Mouse (Mus musculus): ENCODE results near the gene Rad51. TPM values are rescaled to one million over a fixed set of nuclear protein-coding genes. Genes with fewer than 3 reads are reported as not detected.

Gene Rad51
- polyA plus RNA-seq, 1 experiment from 2014 or later, result 47.9 TPM

DNA sequence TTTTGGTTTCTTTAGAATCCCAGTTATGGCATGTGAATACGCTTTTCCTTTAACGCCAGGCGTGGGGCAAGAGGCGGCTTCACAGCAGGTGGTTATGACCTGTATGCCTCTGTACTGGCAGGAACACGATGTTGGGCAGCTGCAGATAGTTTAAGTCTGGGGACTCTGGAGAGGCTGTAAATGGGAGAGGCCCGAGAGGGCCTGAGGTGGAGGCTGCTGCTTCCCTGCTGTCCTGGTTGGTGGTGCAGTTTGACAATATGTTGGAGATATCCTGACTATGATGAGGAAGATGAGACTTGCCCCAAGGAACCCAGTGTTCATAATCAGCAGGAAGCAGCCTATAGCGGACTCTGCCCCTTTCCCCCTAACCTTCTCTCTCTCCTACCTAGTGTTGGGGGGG, 70.3 kb downstream of the Rad51 start:
- Histone ChIP-seq H3K9me3 (no peaks in the 10 kb centered on the region), H3K36me3 (peaks cover 65% of the 10 kb centered on the region), H3K27me3 (no peaks in the 10 kb centered on the region), H3K27ac (no peak overlapping the region), H3K4me1 (no peaks in the 10 kb centered on the region), H3K9ac (no peak overlapping the region), H3K4me3 (no peak overlapping the region), H3K4me2 (replicated peaks) (no peak overlapping the region)
- no peak for ATAC-seq (ENCODE audit: low FRiP score, low read depth)
- WGBS, result 46% methylated on average over 7 of the region's 7 CpGs

DNA sequence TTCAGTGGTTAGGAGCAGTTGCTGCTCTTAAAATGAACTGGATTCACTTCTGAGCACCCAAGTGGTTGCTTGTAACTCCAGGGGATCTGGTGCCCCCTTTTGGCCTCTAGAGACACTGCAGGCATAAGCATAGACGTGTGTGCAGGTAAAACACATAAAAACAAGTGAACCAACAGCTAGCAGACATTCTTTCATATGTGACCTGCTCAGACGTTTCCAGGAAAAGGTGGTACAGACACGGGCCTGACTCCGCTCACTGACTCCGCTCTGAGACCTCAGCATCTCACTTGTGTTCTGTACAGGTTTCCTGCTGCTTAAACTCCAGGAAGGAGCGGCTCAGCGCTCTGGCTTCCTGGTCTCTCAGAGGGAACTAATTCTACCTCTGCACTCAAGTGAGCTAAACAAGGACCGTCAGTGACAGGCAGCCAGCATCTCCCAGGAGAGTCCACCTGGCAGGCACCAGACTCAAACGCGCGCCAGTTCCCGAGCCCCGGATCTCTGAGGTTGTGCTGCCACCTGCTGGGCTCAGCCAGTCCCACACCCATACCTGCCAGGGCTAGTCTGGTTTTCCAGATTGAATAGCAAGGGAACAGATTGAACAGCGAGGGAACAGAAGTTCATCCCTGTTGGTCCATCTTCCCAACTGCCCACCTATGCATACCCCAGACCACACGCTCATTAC, 76.6 kb downstream of the Rad51 start:
- peaks cover 7% of the 10 kb centered on the region; the same call in 1 of the 2 replicates for H3K4me1 ChIP-seq
- H3K27me3 ChIP-seq, result no peaks in the 10 kb centered on the region
- no peaks in the 10 kb centered on the region for H3K9me3 ChIP-seq
- peak; percentile 83 for ATAC-seq (ENCODE audit: low FRiP score, low read depth)
- peak overlapping the region; percentile 37 for H3K4me3 ChIP-seq
- peaks cover 17% of the 10 kb centered on the region for H3K36me3 ChIP-seq
- peak overlapping the region; percentile 73 for H3K4me2 ChIP-seq (replicated peaks)
- no peak overlapping the region for H3K27ac ChIP-seq
- peak overlapping the region; percentile 48; the same call in 1 of the 2 replicates for H3K9ac ChIP-seq
- WGBS, result 3% methylated on average over 15 of the region's 15 CpGs

DNA sequence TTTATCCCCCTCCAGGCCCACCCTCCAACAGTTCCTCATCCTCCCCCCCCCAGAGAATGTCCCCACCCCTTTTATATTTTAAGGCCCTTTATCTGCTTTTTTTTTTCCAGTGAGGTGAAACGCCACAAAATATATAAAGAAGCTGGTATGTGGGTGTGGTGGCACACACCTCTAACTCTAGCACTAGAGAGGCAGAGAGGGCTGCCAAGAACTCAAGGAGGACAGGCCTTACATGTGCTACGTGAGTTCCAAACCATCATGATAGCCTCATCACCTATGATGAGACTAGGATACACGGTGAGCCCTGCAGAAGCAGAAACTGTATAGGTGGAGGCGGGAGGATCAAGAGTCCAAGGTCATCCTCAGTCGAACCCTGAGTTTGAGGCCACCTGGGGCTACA, 78.4 kb downstream of the Rad51 start:
- Histone ChIP-seq H3K4me2 (replicated peaks) (no peak overlapping the region), H3K36me3 (peaks cover 2% of the 10 kb centered on the region), H3K27me3 (no peaks in the 10 kb centered on the region), H3K27ac (no peak overlapping the region), H3K9ac (no peak overlapping the region), H3K9me3 (no peaks in the 10 kb centered on the region), H3K4me3 (no peak overlapping the region), H3K4me1 (peaks cover 12% of the 10 kb centered on the region)
- ATAC-seq (ENCODE audit: low FRiP score, low read depth), result no peak
- WGBS, result 87% methylated on average over 5 of the region's 5 CpGs

DNA sequence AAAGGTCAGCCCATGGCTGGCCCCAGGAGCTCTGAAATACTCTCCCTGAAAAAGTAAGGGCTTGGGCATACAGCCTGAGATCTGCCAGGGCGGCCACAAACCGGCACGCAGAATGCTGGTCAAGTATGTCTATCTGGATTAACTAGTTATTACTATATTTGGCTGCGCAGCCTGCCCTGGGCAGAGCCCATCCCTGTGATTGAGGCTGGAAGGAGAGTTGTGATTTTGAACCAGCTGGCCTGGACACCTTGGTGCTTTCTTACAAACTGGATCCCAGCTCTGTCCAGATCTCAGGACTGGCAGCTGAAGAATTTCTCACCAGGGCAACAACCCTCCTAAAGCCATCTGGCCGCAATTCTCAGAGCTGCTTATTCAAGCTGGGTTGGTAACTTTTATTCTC, 81.5 kb downstream of the Rad51 start:
- Histone ChIP-seq H3K9me3 (no peaks in the 10 kb centered on the region), H3K9ac (no peak overlapping the region), H3K27ac (no peak overlapping the region), H3K27me3 (no peaks in the 10 kb centered on the region), H3K4me1 (peaks cover 36% of the 10 kb centered on the region), H3K4me2 (replicated peaks) (no peak overlapping the region), H3K4me3 (no peak overlapping the region), H3K36me3 (no peaks in the 10 kb centered on the region)
- no peak for ATAC-seq (ENCODE audit: low FRiP score, low read depth)
- 79% methylated on average over 5 of the region's 5 CpGs for WGBS

DNA sequence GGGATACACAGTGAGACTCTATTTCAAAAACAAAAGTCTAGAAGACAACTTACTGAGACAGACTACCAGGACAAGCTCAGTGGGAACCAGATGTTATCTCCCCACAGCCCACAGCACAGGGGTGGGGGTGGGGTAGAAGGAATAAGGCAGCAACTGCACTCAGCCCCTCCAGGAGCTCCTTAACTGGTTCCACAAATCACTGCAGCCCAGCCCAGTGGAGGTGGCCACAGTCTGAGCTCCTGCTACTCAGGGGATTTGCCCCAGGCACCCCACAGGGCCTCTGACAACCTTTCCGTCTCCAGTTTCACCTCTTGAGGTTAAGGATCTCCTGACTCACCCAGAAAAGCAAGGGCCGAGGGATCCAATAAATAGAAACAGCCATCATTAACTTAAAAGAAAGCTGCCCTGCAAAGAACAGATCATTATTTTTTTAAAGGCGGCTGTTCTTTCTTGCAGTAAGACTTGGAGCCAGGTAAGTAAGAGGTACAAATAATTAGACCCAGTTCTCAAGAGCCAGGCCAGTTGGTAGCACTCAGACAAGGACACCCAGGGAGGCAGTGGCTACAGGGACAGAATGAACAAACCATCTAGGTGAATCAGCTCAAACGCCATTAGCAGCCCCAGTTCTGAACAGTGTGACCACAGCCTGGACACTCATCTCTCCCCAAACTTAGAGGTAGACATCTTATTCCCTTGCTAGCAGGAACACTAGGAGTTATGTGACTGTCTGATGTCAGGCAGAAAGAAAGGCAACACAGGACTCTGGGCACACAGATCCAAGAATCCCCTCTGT, 83.9 kb downstream of the Rad51 start:
- peaks cover 37% of the 10 kb centered on the region for H3K4me1 ChIP-seq
- peak overlapping the region; percentile 73 for H3K27ac ChIP-seq
- H3K9ac ChIP-seq, result 0 out of 2 replicates have a peak overlapping the region, but pooled peaks have one; percentile 48
- 6% methylated on average over 4 of the region's 4 CpGs for WGBS
- H3K9me3 ChIP-seq, result no peaks in the 10 kb centered on the region
- H3K36me3 ChIP-seq, result no peaks in the 10 kb centered on the region
- H3K4me3 ChIP-seq, result no peak overlapping the region
- H3K27me3 ChIP-seq, result no peaks in the 10 kb centered on the region
- peak; percentile 68; the same call in 1 of the 2 replicates for ATAC-seq (ENCODE audit: low FRiP score, low read depth)
- H3K4me2 ChIP-seq (replicated peaks), result no peak overlapping the region

Other genes with a start within 250 kb of the Rad51 start
- 3.7 and 3.8 TPM in 2 replicates for gene Bahd1, start 212.4 kb upstream of the Rad51 start, polyA plus RNA-seq (2015; fragmentation: Nextera tagmentation; extraction: Ambion mirVana)
- gene Chst14, start 186.3 kb upstream of the Rad51 start, polyA plus RNA-seq (2015; fragmentation: Nextera tagmentation; extraction: Ambion mirVana), result 51.2 and 51.9 TPM in 2 replicates
- 22.8 and 23.1 TPM in 2 replicates for gene Ccdc32, start 83.4 kb upstream of the Rad51 start, polyA plus RNA-seq (2015; fragmentation: Nextera tagmentation; extraction: Ambion mirVana)
- 4.5 and 4.8 TPM in 2 replicates for gene Rpusd2, start 78.0 kb upstream of the Rad51 start, polyA plus RNA-seq (2015; fragmentation: Nextera tagmentation; extraction: Ambion mirVana)
- gene Knl1, start 65.7 kb upstream of the Rad51 start, polyA plus RNA-seq (2015; fragmentation: Nextera tagmentation; extraction: Ambion mirVana), result 54.7 and 56.3 TPM in 2 replicates
- 41.4 and 44.4 TPM in 2 replicates for gene Rmdn3, start 44.2 kb downstream of the Rad51 start, polyA plus RNA-seq (2015; fragmentation: Nextera tagmentation; extraction: Ambion mirVana)
- gene Gchfr, start 55.0 kb downstream of the Rad51 start, polyA plus RNA-seq (2015; fragmentation: Nextera tagmentation; extraction: Ambion mirVana), result 5.8 and 6.5 TPM in 2 replicates
- 0.47 and 0.75 TPM in 2 replicates for gene Gm14137, start 61.7 kb downstream of the Rad51 start, polyA plus RNA-seq (2015; fragmentation: Nextera tagmentation; extraction: Ambion mirVana)
- gene Zfyve19, start 95.8 kb downstream of the Rad51 start, polyA plus RNA-seq (2015; fragmentation: Nextera tagmentation; extraction: Ambion mirVana), result 58.3 and 61.1 TPM in 2 replicates
- gene Dnajc17, start 96.0 kb downstream of the Rad51 start, polyA plus RNA-seq (2015; fragmentation: Nextera tagmentation; extraction: Ambion mirVana), result 23.1 and 25.4 TPM in 2 replicates
- gene Ppp1r14d, start 117.1 kb downstream of the Rad51 start, polyA plus RNA-seq (2015; fragmentation: Nextera tagmentation; extraction: Ambion mirVana), result not detected in 2 replicates
- 8.0 and 9.4 TPM in 2 replicates for gene Spint1, start 124.6 kb downstream of the Rad51 start, polyA plus RNA-seq (2015; fragmentation: Nextera tagmentation; extraction: Ambion mirVana)
- 11.1 and 11.5 TPM in 2 replicates for gene Rhov, start 158.5 kb downstream of the Rad51 start, polyA plus RNA-seq (2015; fragmentation: Nextera tagmentation; extraction: Ambion mirVana)
- gene Vps18, start 175.9 kb downstream of the Rad51 start, polyA plus RNA-seq (2015; fragmentation: Nextera tagmentation; extraction: Ambion mirVana), result 21.0 and 21.5 TPM in 2 replicates
- gene Dll4, start 213.0 kb downstream of the Rad51 start, polyA plus RNA-seq (2015; fragmentation: Nextera tagmentation; extraction: Ambion mirVana), result 5.4 TPM in 2 replicates
- gene Chac1, start 238.4 kb downstream of the Rad51 start, polyA plus RNA-seq (2015; fragmentation: Nextera tagmentation; extraction: Ambion mirVana), result 0.70 and 1.0 TPM in 2 replicates

Data from limb, embryonic 13.5 days (tissue).